Mouse (Mus musculus): ENCODE data around the gene Nynrin.

The Nynrin gene

DNA sequence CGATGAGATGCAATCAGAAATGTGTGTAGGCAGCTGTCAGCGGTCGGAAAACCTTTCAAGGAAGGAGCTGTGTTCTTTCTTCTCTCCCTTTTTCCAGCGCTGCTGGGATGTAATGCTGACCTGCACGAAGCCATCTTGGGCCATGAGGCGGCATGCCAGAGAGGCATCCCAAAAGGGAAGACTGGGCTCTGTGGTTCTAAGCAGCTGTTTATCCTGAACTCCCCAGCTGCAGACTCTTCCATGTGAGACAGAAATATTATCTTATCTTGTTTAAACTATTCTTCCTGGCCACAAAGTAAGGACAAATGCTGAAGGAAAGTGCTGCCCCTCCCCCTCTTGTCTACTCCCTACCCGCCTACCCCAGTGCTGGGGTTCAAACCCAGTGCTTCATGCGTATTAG is 27.2 kb downstream of the Nynrin start:
- no peak for DNase-seq

DNA sequence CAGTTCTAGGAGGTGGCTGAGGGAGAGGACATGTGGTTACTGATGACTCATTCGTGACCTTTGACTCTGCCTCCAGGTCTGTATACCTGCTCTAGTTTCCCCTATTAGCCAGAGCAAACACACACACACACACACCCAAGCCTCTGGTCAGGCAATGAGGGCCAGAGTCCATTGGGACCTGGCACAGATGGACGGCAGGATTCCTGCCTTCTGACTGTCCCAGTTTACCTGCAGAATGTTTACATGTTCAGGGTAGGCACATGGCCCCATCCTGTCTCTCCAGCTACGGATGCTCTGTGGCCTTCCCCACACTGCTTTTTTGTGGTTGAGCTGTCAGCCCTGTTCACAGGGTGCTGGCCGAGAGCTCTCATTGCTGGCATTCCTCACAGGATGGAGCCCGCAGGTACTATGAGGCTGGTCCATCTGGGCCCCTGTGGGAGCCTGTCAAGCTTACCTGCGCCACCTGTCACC is 28.4 kb downstream of the Nynrin start:
- peak; percentile 27 for DNase-seq

DNA sequence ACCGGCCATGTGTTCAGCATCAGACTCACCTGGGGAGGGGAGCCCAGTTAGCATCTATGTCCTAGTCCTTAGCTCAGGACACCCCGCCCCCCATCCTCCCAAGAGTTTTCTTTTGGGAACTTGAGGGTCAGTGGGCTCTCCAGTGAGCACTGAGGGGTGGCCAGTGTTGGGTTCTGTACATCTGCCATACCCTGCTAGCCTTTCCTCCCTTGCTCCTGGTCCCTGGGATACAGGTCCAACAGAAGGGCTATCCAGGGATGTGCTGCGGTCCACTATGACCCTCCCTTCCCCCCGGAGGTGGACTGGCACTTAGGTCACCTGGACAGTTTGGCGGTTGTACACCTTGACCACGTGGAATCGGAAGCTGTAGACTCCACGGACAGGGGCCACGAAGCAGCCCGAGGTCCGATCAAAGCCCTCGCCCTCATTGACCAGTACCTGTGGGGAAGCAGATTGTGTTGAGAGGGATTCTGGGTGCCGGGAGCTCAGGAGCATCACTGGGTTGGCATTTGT is 29.4 kb downstream of the Nynrin start:
- DNase-seq, result no peak

DNA sequence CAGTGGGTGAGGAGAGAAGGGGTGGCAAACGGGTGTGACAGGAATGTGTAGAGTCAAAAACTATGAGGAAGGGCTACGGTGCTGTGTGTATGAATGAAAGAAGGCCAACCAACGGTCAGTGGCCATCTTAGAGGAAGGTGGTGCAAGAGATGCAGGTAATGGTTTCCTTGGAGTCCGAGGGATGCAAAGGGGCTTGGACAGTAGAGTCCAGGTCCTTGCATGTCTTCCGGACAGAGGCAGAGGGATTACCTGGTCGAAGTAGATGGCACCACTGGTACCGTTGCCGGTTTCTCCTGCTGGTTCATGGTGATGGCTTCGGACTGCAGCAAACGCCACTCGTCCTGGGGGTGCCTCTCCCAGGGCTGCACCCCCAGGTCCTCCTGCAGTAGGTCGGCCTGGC is 29.9 kb downstream of the Nynrin start:
- DNase-seq, result no peak

DNA sequence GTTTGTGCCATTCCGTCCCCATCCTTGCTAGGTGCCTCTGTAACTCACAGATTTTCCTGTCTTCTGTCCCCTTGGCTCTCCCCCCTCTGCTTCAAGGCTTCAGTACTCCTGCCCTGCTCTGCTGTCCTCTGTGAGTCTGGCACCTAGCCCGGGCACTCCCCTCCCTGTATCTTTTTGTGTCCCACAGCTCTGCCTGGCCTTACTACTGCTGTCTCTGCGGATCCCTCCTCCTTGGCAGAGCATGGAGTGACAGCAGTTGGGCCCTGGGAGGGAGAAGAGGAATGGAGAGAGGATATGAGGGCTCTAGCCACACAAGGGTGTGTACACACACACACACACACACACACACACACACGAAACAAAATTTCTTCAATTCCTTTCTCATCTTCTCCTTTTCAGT is 30.4 kb downstream of the Nynrin start, which contains the start of gene Cbln3:
Gene Cbln3 (minus strand): TSS at position 227 of the 400 bp plus-strand sequence.
- DNase-seq, result no peak

DNA sequence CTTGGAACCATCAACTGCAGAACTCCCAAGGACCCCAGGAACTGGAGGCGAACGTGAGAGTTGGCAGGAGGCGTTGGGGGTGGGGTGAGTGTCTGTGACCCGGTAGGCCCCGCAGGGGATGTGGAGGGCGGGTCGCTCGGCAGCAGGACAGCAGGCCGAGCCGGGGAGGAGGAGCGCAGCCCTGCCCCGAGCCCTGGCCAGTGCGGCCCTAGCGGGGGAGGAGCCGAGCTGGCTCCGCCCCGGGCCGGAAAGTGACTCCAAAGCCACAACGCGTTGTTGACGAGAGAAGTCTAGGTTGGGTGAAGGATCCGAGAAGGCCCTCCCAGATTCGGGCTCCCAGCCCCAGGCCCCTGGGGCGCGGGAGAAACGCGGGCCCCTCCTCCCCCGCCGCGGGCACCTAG is 30.9 kb downstream of the Nynrin start, which contains the start of gene Khnyn:
Gene Khnyn (plus strand): TSS at position 235 of the 401 bp plus-strand sequence.
- DNase-seq, result peak; percentile 76

DNA sequence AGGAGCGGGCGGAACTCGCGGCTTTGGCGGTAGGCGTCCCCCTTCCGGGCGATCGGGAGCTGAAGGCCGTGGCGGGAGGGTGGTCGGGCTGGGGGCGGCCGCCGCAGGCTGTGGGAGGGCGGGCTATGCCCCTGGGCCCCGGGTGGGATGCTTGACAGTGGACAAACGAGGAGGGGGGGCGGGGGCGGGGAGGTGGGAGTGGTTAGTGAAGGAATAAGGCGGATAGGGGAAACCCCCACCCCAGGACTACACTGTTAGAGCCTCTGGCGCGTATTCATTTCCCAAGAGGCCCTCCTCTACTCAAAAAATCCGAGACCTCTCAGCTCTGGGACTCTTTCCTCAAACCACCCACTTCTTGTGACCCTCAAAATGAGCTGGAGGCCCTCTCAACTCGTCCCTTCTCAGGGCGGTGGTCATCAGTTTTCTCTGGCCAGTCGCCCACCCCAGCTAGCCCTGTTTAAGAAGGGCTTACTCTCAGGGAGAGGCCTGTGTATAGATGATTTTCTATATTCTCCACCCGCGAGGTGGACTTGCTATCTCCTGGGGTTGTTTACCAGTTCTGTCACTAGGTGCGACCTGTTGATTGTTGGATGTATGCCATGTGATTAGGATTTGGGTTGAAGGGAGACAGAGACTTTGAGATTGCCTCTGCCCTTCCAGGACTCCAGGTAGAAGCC is 31.4 kb downstream of the Nynrin start:
- DNase-seq, result peak; percentile 29

DNA sequence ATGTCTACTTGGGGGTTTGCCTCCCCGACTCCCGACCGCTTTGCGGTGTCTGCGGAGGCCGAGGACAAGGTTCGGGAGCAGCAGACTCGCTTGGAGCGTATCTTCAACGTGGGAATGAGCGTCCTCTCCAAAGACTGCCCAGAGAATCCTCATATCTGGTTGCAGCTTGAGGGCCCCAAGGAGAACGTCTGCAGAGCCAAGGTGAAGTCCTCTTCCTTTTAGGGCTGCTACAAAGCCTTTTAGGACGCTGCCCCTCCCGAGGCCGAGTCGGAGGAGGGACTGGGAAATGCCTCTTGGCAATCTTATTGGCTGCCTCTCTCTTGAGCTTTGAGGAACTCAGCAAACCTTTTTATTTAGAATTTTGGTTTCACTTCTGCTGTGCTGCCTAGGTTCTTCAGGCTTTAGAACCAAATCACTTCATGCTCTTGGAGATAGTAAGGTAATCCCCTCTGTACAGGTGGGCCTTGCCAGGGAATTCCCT is 32.0 kb downstream of the Nynrin start:
- DNase-seq, result peak; percentile 62

DNA sequence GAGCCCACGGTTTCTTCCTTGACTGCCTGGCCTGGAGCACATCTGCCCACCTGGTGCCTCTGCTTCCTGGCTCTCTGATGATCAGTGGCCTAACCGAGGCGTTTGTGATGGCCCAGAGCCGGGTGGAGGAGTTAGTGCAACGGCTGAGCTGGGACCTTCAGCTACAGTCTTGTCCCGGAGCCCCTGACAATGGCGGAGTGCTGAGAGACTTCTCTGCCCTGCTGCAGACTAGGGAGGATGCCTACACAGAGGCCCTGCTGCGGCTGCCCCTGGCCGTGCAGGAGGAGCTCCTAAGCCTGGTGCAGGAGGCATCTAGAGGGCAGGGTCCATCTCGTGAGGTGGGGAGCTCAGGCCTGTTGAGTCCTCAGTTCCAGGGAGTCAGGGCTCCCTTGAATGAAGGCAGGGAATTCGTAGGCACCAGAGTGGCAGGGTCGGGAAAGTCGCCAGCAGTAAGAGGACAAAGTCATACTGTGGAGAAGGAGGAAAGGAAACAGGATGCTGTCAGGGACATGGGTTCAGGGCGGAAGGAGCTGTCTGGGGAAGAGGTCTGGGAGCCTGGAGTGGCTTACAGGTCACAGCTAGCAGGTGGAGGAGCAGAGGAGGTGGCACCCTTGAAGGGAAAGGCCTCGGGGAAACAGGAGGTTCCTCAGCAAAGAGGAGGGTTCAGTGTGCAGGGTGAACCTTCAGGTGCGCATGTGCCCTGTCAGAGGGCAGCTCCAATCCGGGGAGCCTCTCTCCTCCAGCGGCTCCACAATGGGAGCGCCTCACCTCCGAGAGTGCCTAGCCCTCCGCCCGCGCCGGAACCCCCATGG is 33.0 kb downstream of the Nynrin start:
- DNase-seq, result no peak

DNA sequence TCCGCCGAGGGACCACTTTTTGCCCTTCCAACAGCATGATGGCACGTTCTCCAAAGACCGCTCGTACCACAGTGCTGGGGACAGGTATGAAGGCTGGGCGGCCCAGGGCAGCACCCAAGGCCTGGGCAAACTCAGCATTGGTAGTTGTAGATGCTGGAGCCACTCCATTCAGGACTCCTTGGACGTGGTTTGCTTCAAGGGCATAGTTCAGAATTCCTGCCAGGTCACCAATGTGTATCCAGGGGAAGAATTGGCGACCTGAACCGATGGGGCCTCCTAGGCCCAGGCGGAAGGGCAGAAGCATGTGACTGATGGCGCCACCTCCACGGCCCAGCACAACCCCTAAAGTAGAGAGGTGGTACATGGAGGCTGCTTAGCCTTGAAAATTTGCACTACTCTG is 43.9 kb downstream of the Nynrin start:
- DNase-seq, result no peak

DNA sequence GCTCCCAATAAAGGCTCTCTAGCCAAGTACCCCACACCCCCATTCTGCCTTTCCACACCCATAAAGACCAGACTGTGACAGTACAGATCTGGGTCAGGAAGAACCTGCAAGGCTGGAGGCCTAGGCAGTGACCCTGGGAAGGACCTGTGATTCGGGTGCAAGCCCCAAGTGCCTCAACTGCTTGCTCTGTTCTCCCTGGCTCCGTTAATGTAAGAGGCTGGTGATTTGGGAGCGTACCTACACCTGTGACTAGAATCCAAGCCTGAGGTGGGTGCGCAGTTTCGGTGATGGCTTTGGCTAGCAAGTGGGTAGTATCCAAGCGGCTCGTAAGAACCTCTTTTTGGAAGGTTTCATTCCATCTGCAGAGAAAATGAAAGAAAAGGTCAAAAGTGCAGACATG is 45.1 kb downstream of the Nynrin start:
- DNase-seq, result no peak

DNA sequence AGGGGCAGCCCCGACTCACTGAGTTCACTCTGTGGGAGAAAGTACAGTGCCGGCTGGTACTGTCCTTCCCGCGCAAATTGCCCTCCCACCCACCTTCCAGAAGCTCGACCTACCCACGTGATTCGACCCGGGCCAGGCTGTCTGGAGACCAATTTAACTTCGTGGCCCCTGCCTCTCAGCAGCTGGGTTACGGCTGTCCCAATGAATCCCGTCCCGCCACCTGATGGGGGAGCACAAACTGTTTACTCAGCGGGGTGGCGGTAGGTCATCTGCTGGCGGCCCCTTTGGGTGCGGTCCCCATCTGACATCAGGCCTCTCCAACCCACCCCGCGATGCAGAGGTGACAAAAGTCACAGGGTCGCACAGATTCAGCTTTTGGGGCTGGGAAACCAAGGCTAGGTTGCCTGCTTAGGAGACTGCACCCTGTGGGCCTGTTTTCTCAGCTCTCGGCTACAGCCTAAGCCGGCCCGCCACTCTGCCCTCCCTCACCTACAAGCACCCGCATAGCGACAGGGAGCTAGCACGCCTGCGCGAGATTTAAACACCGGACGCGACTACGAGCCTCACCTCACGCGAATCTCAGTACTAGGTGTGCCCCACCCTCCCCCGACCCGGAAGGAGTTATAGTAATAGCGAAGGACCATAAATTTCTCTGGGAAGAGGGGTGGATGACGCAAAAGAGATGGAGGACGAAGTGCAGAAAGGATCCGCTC is 46.0 kb downstream of the Nynrin start, which contains the start of gene Sdr39u1:
Gene Sdr39u1 (minus strand): TSS at position 593 of the 713 bp plus-strand sequence.
- peak; percentile 85 for DNase-seq

DNA sequence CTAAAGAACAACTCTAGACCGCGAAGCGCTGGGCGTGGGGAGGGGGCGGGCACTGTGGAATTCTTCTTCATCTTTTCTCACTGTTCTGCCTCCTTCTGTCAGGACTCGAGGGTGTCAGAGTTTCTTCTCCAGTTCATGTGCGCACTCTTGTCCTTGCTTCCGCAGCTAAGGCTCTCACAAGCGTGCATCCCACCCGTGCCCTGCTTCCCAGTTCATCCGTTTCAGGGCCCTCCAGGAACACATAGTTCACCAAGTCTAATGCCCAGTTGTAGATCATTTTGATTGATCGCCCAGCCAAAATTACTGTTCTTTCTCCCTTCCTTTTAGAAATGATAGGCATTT is 46.6 kb downstream of the Nynrin start:
- no peak for DNase-seq

DNA sequence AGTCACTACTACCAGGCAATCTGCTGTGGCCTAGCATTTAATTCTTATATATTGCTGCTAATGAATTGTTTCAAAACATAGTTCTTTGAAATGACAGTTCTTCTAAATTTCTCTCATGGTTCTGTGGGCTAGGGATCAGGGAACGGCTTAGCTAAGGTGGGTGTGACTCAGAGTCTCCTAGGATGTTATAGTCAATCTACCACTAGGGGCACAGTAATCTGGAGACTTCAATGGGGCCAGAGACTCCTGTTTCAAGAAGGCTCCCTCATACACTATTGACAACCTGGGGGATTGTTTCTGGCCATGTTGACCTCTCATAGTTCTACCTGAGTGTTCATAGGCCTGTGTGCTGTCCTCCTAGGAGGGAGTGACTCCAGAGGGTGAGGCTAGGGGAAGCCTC is 51.7 kb downstream of the Nynrin start:
- DNase-seq, result no peak

DNA sequence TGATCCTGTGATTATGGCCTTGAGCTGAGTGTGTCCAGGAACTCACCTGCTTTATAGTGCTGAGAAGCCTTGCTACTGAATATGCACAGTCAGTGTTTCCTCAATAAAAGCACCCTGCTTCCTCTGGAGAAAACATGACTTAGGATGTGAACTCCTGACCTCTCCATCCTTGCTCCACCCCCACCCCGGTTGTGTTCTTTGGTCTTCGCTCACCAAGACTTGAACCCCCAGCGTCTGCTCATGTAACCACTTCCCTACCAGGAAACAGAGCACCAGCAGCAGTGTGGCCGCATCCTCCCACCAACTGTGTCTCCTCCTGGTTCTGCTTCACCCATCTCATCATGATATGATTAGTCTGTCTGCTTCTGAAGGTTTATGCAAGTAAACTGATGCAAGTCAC is 59.6 kb downstream of the Nynrin start:
- peak; percentile 27 for DNase-seq

DNA sequence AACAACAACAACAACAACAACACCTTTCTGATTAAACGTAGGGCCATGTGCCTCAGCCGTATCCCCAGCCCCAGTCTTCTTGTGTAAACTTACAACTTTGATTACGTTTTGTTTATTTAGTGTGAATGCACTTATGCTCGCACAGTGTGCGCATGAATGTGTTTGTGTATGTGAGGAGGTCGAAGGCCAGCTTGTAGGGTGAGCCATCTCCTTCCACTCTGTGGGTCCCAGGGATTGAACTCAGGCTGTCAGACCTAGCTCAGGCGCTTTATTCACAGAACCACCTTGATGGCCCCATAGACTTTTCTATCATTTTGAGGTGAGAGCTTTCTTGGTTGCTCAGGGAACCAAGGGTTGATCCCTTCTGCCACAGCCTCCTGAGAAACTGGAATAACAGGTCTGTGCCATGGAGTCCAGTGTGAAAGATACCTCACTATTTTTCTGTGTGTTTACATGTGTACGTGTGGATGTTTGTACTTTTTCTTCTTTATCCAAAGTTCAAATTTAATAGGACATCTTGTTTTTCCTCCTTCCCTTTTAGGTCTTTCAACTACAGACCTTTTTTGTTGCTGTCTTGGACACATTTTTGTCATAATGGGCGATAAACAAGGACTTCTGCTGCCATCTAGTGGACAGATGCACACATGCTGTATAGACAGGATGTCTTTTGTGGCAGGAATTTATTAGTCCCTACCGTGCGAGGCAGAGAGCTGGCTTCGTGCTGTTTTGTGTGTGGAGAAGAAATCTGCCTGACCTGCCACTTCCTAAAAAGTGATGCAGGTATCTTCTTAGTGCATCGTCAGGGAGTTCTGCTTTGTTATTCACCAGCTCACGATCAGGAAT is 64.7 kb downstream of the Nynrin start:
- DNase-seq, result peak; percentile 70

DNA sequence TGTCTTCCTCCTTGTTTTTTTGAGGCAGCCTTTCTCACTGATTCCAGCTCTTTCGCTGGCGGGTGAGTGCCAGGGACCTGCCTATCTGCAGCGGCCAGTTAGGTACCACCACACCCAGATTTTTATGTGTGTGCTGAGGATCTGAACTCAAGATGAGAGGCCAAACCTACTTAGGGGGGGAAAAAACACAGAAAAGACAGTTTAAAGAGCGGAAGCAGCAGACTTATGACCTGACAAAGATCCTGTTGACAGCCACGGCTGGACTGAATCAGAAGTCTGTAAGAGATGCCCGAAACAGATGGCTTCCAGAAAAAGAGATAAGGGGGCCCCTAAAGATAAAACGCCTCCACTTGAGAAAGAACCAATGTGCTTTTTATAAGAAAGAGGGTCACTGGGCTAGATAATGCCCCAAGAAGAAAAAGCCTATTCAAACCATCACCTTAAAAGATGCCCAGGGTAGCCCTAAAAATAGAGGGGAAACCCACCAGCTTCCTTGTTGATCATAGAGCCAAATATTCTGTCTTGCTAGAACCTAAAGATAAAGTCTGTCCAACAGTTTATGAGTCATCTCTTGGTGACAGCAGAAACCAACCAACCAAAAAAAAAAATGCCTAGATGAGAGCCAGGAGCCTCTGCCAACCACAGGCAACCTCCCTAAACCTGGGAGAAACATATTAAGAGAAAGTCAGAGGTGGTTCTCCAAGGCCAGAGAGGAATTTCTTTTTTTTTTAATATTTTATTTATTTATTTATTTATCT is 68.8 kb downstream of the Nynrin start:
- DNase-seq, result no peak
